ENCODE assay signal across 10 mouse cellular contexts in genomic region chr8:13673215-13673614, GRCm38 (mm10). TPM values are rescaled to one million over a fixed set of nuclear protein-coding genes. Genes with fewer than 3 reads are reported as not detected.
DNase-seq lines count a peak whose midpoint lies in the region; ATAC-seq and TF ChIP-seq lines count a peak whose summit lies in the region.
"Had no signal": no experiment of that assay in that cellular context is flagged by ENCODE, and none has a peak within 500 bp of the region (broad histone marks: within the 10 kb centered on the region; RNA-seq: fewer than 3 reads in every experiment).

No protein-coding gene starts in this region.

- H3K27ac ChIP-seq in kidney, embryonic 15.5 days, result peak overlapping the region; percentile 56; the same call in 1 of the 2 replicates
- H3K27ac ChIP-seq in brown adipose tissue, adult 24 weeks (replicated peaks; ENCODE audit: low read depth, low read length), result peak overlapping the region; percentile 80
- peak overlapping the region; percentile 97; the same call in 1 of the 2 replicates for H3K27ac ChIP-seq in hindbrain, postnatal 0 days
- H3K27ac ChIP-seq: limb, embryonic 13.5 days had no signal

- H3K4me1 ChIP-seq in kidney, embryonic 15.5 days, result peaks cover 56% of the 10 kb centered on the region
- peaks cover 53% of the 10 kb centered on the region for H3K4me1 ChIP-seq in brown adipose tissue, adult 24 weeks (ENCODE audit: control insufficient read depth, insufficient read depth, insufficient read length, low read length)
- peaks cover 50% of the 10 kb centered on the region for H3K4me1 ChIP-seq in hindbrain, postnatal 0 days (ENCODE audit: insufficient read depth, low read length)

- H3K9ac ChIP-seq in kidney, embryonic 15.5 days, result no peak overlapping the region
- H3K9ac ChIP-seq in hindbrain, postnatal 0 days (replicated peaks; ENCODE audit: low read length), result no peak overlapping the region; the same call in 1 of the 2 replicates
- H3K9ac ChIP-seq: limb, embryonic 13.5 days had no signal

- H3K27me3 ChIP-seq in kidney, embryonic 15.5 days, result peaks cover 2% of the 10 kb centered on the region; the same call in 1 of the 2 replicates
- no peaks in the 10 kb centered on the region for H3K27me3 ChIP-seq in hindbrain, postnatal 0 days (ENCODE audit: insufficient read depth, low read length)

- H3K9me3 ChIP-seq in kidney, embryonic 15.5 days (replicated peaks), result no peaks in the 10 kb centered on the region
- H3K9me3 ChIP-seq in hindbrain, postnatal 0 days (ENCODE audit: low read length), result no peaks in the 10 kb centered on the region
- H3K9me3 ChIP-seq: limb, embryonic 13.5 days had no signal

- no peak overlapping the region for H3K4me3 ChIP-seq in kidney, embryonic 15.5 days (replicated peaks)
- H3K4me3 ChIP-seq in brown adipose tissue, adult 24 weeks (ENCODE audit: insufficient read depth, low read depth, low read length), result no peak overlapping the region
- no peak overlapping the region for H3K4me3 ChIP-seq in hindbrain, postnatal 0 days (ENCODE audit: low read length)
- H3K4me3 ChIP-seq: limb, embryonic 13.5 days had no signal

- TF ChIP-seq CTCF in hindbrain, postnatal 0 days (IDR thresholded peaks at IDR 0.05; ENCODE audit: low read depth), result peak; percentile 42

- no peaks in the 10 kb centered on the region for H3K36me3 ChIP-seq in kidney, embryonic 15.5 days
- H3K36me3 ChIP-seq in hindbrain, postnatal 0 days (ENCODE audit: insufficient read depth, low read length), result no peaks in the 10 kb centered on the region
- H3K36me3 ChIP-seq: limb, embryonic 13.5 days had no signal

- ATAC-seq in kidney, embryonic 15.5 days (replicated peaks; ENCODE audit: low FRiP score), result no peak
- ATAC-seq in hindbrain, postnatal 0 days, result no peak
- ATAC-seq in erythroblast, adult 5-6 weeks (replicated peaks; ENCODE audit: low FRiP score, poor library complexity, severe bottlenecking), result no peak
- no peak for ATAC-seq in activated CD4-positive, CD25-positive, alpha-beta regulatory T cell, adult 4 months

- 85% methylated on average over 4 of the region's 4 CpGs for WGBS in kidney, embryonic 15.5 days
- 49% methylated on average over 4 of the region's 4 CpGs for WGBS in hindbrain, postnatal 0 days

- H3K4me2 ChIP-seq in kidney, embryonic 15.5 days, result no peak overlapping the region
- peak overlapping the region; percentile 83 for H3K4me2 ChIP-seq in hindbrain, postnatal 0 days (ENCODE audit: low read depth, low read length)
- H3K4me2 ChIP-seq: limb, embryonic 13.5 days had no signal

- DNase-seq in kidney, adult 9 months, result no peak
- peak; percentile 79 for DNase-seq in A20 (ENCODE audit: low read depth, low spot score)
- DNase-seq in hindbrain, postnatal 0 days (ENCODE audit: low spot score), result no peak
- no peak for DNase-seq in layer of hippocampus, postnatal 14 days (ENCODE audit: low spot score in 2 of 2)
- DNase-seq: right cerebral cortex, postnatal 4 days had no signal

RNA-seq across cellular contexts. Expression of gene Rasa3, which starts 4.2 kb away (rescaled TPM):
- polyA plus RNA-seq in kidney, embryonic 15.5 days (2015; fragmentation: Nextera tagmentation; extraction: Ambion mirVana), result 23.2 and 23.5 TPM in 2 replicates
- polyA plus RNA-seq in brown adipose tissue, adult 24 weeks (2012; ENCODE audit: insufficient read depth, insufficient read length, missing spikeins), result 9.7 and 13.9 TPM in 2 replicates
- total RNA-seq in hindbrain, postnatal 0 days (2014; rRNA removed), result 84.7 and 85.2 TPM in 2 replicates
- 29.4 and 33.5 TPM in 2 replicates for polyA plus RNA-seq in hindbrain, postnatal 0 days (2015; fragmentation: Nextera tagmentation; extraction: Ambion mirVana)
- 4.8 and 11.7 TPM in 2 replicates for total RNA-seq in erythroblast, adult 5-6 weeks (2015; ENCODE audit: low replicate concordance)
- total RNA-seq in erythroblast, adult 5-6 weeks (2017; ENCODE audit: low replicate concordance), result 17.1 and 19.5 TPM in 2 replicates
- total RNA-seq in layer of hippocampus, postnatal 14 days (2021), result 10 to 100 TPM; 65.5 to 65.6 TPM
- 100 to 1,000 TPM in 1 of 2 experiments, 10 to 100 TPM in 1; 89.4 to 115 TPM for polyA plus RNA-seq in activated CD4-positive, CD25-positive, alpha-beta regulatory T cell, adult 4 months (2017; shearing (Covaris generic))

RNA-seq across cellular contexts. Expression of gene Cfap97d2, which starts 32.5 kb away (rescaled TPM):
- 0.05 TPM in 1 of 2 replicates, not detected in the other for polyA plus RNA-seq in kidney, embryonic 15.5 days (2015; fragmentation: Nextera tagmentation; extraction: Ambion mirVana)
- polyA plus RNA-seq in brown adipose tissue, adult 24 weeks (2012; ENCODE audit: insufficient read depth, insufficient read length, missing spikeins), result not detected in 2 replicates
- 0.54 and 0.84 TPM in 2 replicates for total RNA-seq in hindbrain, postnatal 0 days (2014; rRNA removed)
- polyA plus RNA-seq in hindbrain, postnatal 0 days (2015; fragmentation: Nextera tagmentation; extraction: Ambion mirVana), result 1.8 TPM in 2 replicates
- not detected in 2 replicates for total RNA-seq in erythroblast, adult 5-6 weeks (2015; ENCODE audit: low replicate concordance)
- not detected in 2 replicates for total RNA-seq in erythroblast, adult 5-6 weeks (2017; ENCODE audit: low replicate concordance)
- total RNA-seq in layer of hippocampus, postnatal 14 days (2021), result 1 to 10 TPM; 2.7 to 2.8 TPM
- polyA plus RNA-seq in activated CD4-positive, CD25-positive, alpha-beta regulatory T cell, adult 4 months (2017; shearing (Covaris generic)), result not detected
- polyA plus RNA-seq: limb, embryonic 13.5 days had no signal
